Mouse (Mus musculus) bone marrow, adult 2 months (tissue): Measurements from ENCODE around the gene Pik3r6.

Experiments
- CTCF ChIP-seq: fragments of 200-500 bp; IDR thresholded peaks from 2 replicates; pipeline ENCODE4 v1.5.1; 2011; ENCODE audit warnings: low read length, control low read depth; ENCODE audit not compliant: control insufficient read depth, insufficient read depth
- POLR2A ChIP-seq: fragments of 200-500 bp; IDR thresholded peaks from 2 replicates; pipeline ENCODE4 v1.6.1; 2011; ENCODE audit warnings: low read depth, mild to moderate bottlenecking, control low read depth, low read length, borderline replicate concordance; ENCODE audit not compliant: control insufficient read depth

GRCm38 (mm10) chr11:68498999-68499699 is 3.7 kb upstream of the Pik3r6 start:
- no peak for TF ChIP-seq POLR2A
- no peak for TF ChIP-seq CTCF
